27 mouse cellular contexts compared by ENCODE assay signal in genomic region chr5:12093680-12094079, GRCm38 (mm10).
A peak's percentile ranks its signal among the peaks of the same experiment; 100 is the strongest.
DNase-seq lines count a peak whose midpoint lies in the region; ATAC-seq and TF ChIP-seq lines count a peak whose summit lies in the region.
"Had no signal": no experiment of that assay in that cellular context is flagged by ENCODE, and none has a peak within 500 bp of the region (broad histone marks: within the 10 kb centered on the region; RNA-seq: fewer than 3 reads in every experiment).

No protein-coding gene starts in this region.

- H3K9me3 ChIP-seq in limb, embryonic 14.5 days (ENCODE audit: control insufficient read depth, low read length) = no peaks in the 10 kb centered on the region
- H3K9me3 ChIP-seq in hindbrain, embryonic 11.5 days (ENCODE audit: control insufficient read depth, low read length) = no peaks in the 10 kb centered on the region
- no peaks in the 10 kb centered on the region for H3K9me3 ChIP-seq in liver, embryonic 12.5 days (replicated peaks)
- H3K9me3 ChIP-seq: embryonic facial prominence, embryonic 13.5 days; forebrain, embryonic 13.5 days; hindbrain, embryonic 10.5 days had no signal

- no peak for TF ChIP-seq POLR2A in limb, embryonic 14.5 days (IDR thresholded peaks at IDR 0.05; ENCODE audit: borderline replicate concordance, extremely low read depth, insufficient read depth, insufficient read length)

- no peak overlapping the region for H3K4me3 ChIP-seq in limb, embryonic 14.5 days (replicated peaks; ENCODE audit: low read length)
- no peak overlapping the region for H3K4me3 ChIP-seq in hindbrain, embryonic 11.5 days (ENCODE audit: low read depth, low read length)
- H3K4me3 ChIP-seq in liver, embryonic 12.5 days = no peak overlapping the region
- H3K4me3 ChIP-seq: embryonic facial prominence, embryonic 13.5 days; erythroblast, embryonic 14.5 days; forebrain, embryonic 13.5 days; gastrocnemius, adult 2 months; hindbrain, embryonic 10.5 days had no signal

- H3K9ac ChIP-seq in limb, embryonic 14.5 days (ENCODE audit: low read depth, low read length, severe bottlenecking) = no peak overlapping the region
- H3K9ac ChIP-seq in hindbrain, embryonic 11.5 days (ENCODE audit: low read depth, low read length) = no peak overlapping the region
- H3K9ac ChIP-seq in liver, embryonic 12.5 days = no peak overlapping the region
- H3K9ac ChIP-seq: embryonic facial prominence, embryonic 13.5 days; forebrain, embryonic 13.5 days; hindbrain, embryonic 14.5 days had no signal

- no peaks in the 10 kb centered on the region for H3K36me3 ChIP-seq in limb, embryonic 14.5 days (ENCODE audit: control insufficient read depth, insufficient read depth, low read length)
- no peaks in the 10 kb centered on the region for H3K36me3 ChIP-seq in hindbrain, embryonic 11.5 days (ENCODE audit: control insufficient read depth, insufficient read depth, low read length)
- no peaks in the 10 kb centered on the region for H3K36me3 ChIP-seq in liver, embryonic 12.5 days
- H3K36me3 ChIP-seq: embryonic facial prominence, embryonic 13.5 days; hindbrain, embryonic 10.5 days had no signal

- no peaks in the 10 kb centered on the region for H3K27me3 ChIP-seq in limb, embryonic 14.5 days (ENCODE audit: control insufficient read depth, insufficient read depth, low read length)
- H3K27me3 ChIP-seq in hindbrain, embryonic 11.5 days (ENCODE audit: control insufficient read depth, insufficient read depth, low read length) = no peaks in the 10 kb centered on the region
- H3K27me3 ChIP-seq in liver, embryonic 12.5 days (replicated peaks) = no peaks in the 10 kb centered on the region
- H3K27me3 ChIP-seq: embryonic facial prominence, embryonic 13.5 days; forebrain, embryonic 13.5 days had no signal

- peak; percentile 60 for ATAC-seq in limb, embryonic 14.5 days (ENCODE audit: low FRiP score, low read depth)
- no peak for ATAC-seq in hindbrain, embryonic 11.5 days (ENCODE audit: low FRiP score)
- ATAC-seq in liver, embryonic 12.5 days = no peak
- ATAC-seq: activated CD4-positive, CD25-positive, alpha-beta regulatory T cell, adult 4 months; forebrain, embryonic 13.5 days; forebrain, embryonic 16.5 days; hindbrain, postnatal 0 days had no signal

- WGBS in limb, embryonic 14.5 days = 19% methylated on average over 1 of the region's 1 CpGs
- WGBS in hindbrain, embryonic 11.5 days = 66% methylated on average over 1 of the region's 1 CpGs
- 50% methylated on average over 1 of the region's 1 CpGs for WGBS in liver, embryonic 12.5 days (ENCODE audit: insufficient replicate concordance)

- DNase-seq in embryo, embryonic 10 days (ENCODE audit: low spot score) = peak; percentile 34
- no peak for DNase-seq in embryo, embryonic 9.5 days (ENCODE audit: extremely low spot score)
- DNase-seq in embryo, embryonic 10.5 days (ENCODE audit: low spot score) = peak; percentile 25
- peak; percentile 31 for DNase-seq in hindlimb bud, embryonic 11.5 days (ENCODE audit: extremely low spot score, low read depth, low spot score)
- DNase-seq in limb, embryonic 14.5 days (ENCODE audit: low spot score) = no peak
- no peak for DNase-seq in hindbrain, embryonic 11.5 days (ENCODE audit: low spot score)
- DNase-seq in spleen, postnatal 36 days (ENCODE audit: low spot score in 2 of 2) = no peak
- DNase-seq: adrenal gland, adult 8-10 months; adrenal gland, postnatal 25 days; cerebellum, adult 11-12 months; cerebellum, adult 8-10 months; cerebellum, postnatal 10 days; cerebellum, postnatal 36 days; gastrocnemius, adult 2 months; gastrocnemius, postnatal 14 days; heart, adult 11 months; heart, postnatal 36 days had no signal

- H3K4me2 ChIP-seq in limb, embryonic 14.5 days (replicated peaks; ENCODE audit: low read depth, low read length, severe bottlenecking) = no peak overlapping the region
- H3K4me2 ChIP-seq in hindbrain, embryonic 11.5 days (replicated peaks; ENCODE audit: low read depth, low read length) = no peak overlapping the region
- H3K4me2 ChIP-seq in liver, embryonic 12.5 days = no peak overlapping the region
- H3K4me2 ChIP-seq: embryonic facial prominence, embryonic 13.5 days; forebrain, embryonic 13.5 days; heart, embryonic 11.5 days; hindbrain, embryonic 14.5 days had no signal

- no peaks in the 10 kb centered on the region for H3K4me1 ChIP-seq in limb, embryonic 14.5 days (ENCODE audit: control insufficient read depth, insufficient read depth, low read length)
- H3K4me1 ChIP-seq in hindbrain, embryonic 11.5 days (replicated peaks; ENCODE audit: control insufficient read depth, insufficient read depth, low read length) = no peaks in the 10 kb centered on the region
- no peaks in the 10 kb centered on the region for H3K4me1 ChIP-seq in liver, embryonic 12.5 days
- H3K4me1 ChIP-seq: embryonic facial prominence, embryonic 13.5 days; forebrain, embryonic 13.5 days; hindbrain, embryonic 10.5 days had no signal

- no peak overlapping the region for H3K27ac ChIP-seq in limb, embryonic 14.5 days (replicated peaks; ENCODE audit: low read depth, low read length)
- no peak overlapping the region for H3K27ac ChIP-seq in hindbrain, embryonic 11.5 days (ENCODE audit: low read depth, low read length)
- H3K27ac ChIP-seq in liver, embryonic 12.5 days = no peak overlapping the region
- H3K27ac ChIP-seq: embryonic facial prominence, embryonic 13.5 days; forebrain, embryonic 13.5 days; gastrocnemius, adult 2 months; hindbrain, embryonic 10.5 days; hindbrain, embryonic 14.5 days; hindbrain, postnatal 0 days had no signal

Comparison
In these comparisons a context has a peak if more than half of its experiments do, and no peak if none do; other contexts are left out.
1. DNase-seq: peak in embryo, embryonic 10 days (single experiment), embryo, embryonic 10.5 days (single experiment) and hindlimb bud, embryonic 11.5 days (single experiment); none in embryo, embryonic 9.5 days (single experiment), limb, embryonic 14.5 days (single experiment), hindbrain, embryonic 11.5 days (single experiment) and spleen, postnatal 36 days (0 of 2).